ENCODE assay signal across 11 mouse cellular contexts in genomic region chr3:116113443-116114241, GRCm38 (mm10). TPM values are rescaled to one million over a fixed set of nuclear protein-coding genes. Genes with fewer than 3 reads are reported as not detected.
DNase-seq lines count a peak whose midpoint lies in the region; ATAC-seq and TF ChIP-seq lines count a peak whose summit lies in the region.
"Had no signal": no experiment of that assay in that cellular context is flagged by ENCODE, and none has a peak within 500 bp of the region (broad histone marks: within the 10 kb centered on the region; RNA-seq: fewer than 3 reads in every experiment).

No protein-coding gene starts in this region.

- peaks cover 18% of the 10 kb centered on the region for H3K4me1 ChIP-seq in heart, embryonic 13.5 days
- H3K4me1 ChIP-seq in heart, embryonic 12.5 days (replicated peaks): peaks cover 13% of the 10 kb centered on the region
- peaks cover 17% of the 10 kb centered on the region for H3K4me1 ChIP-seq in forebrain, embryonic 16.5 days (replicated peaks; ENCODE audit: control insufficient read depth, insufficient read depth, low read length)
- peaks cover 18% of the 10 kb centered on the region for H3K4me1 ChIP-seq in midbrain, embryonic 11.5 days (ENCODE audit: control insufficient read depth, insufficient read depth, low read length)
- peaks cover 9% of the 10 kb centered on the region; the same call in 1 of the 2 replicates for H3K4me1 ChIP-seq in liver, postnatal 0 days (ENCODE audit: insufficient read depth)

- no peak for ATAC-seq in heart, embryonic 13.5 days (ENCODE audit: extremely low read depth, insufficient number of reproducible peaks, low FRiP score, low TSS enrichment)
- no peak for ATAC-seq in heart, embryonic 12.5 days (ENCODE audit: insufficient number of reproducible peaks, low FRiP score)
- peak; percentile 64 for ATAC-seq in forebrain, embryonic 16.5 days
- ATAC-seq in midbrain, embryonic 11.5 days (ENCODE audit: low FRiP score): peak; percentile 64
- no peak for ATAC-seq in liver, postnatal 0 days

- peak; percentile 46 for DNase-seq in adipocyte (ENCODE audit: low spot score)
- peak; percentile 89 for DNase-seq in midbrain, embryonic 11.5 days (ENCODE audit: low spot score, missing footprints)
- DNase-seq in liver, postnatal 0 days: no peak
- no peak for DNase-seq in urinary bladder, postnatal 14 days (ENCODE audit: low spot score)
- no peak for DNase-seq in thymus, postnatal 10 days (ENCODE audit: low spot score in 2 of 2)
- DNase-seq: adrenal gland, postnatal 25 days; liver; thymus, postnatal 4 days had no signal

- H3K4me2 ChIP-seq in heart, embryonic 13.5 days: peak overlapping the region; percentile 49
- no peak overlapping the region; the same call in 1 of the 2 replicates for H3K4me2 ChIP-seq in heart, embryonic 12.5 days
- peak overlapping the region; percentile 23 for H3K4me2 ChIP-seq in forebrain, embryonic 16.5 days (ENCODE audit: low read length)
- H3K4me2 ChIP-seq in midbrain, embryonic 11.5 days: peak overlapping the region; percentile 10; the same call in 1 of the 2 replicates
- no peak overlapping the region for H3K4me2 ChIP-seq in liver, postnatal 0 days (ENCODE audit: low read depth, low read length)

- H3K9me3 ChIP-seq in heart, embryonic 13.5 days: no peaks in the 10 kb centered on the region
- no peaks in the 10 kb centered on the region for H3K9me3 ChIP-seq in heart, embryonic 12.5 days (replicated peaks)
- no peaks in the 10 kb centered on the region for H3K9me3 ChIP-seq in forebrain, embryonic 16.5 days (ENCODE audit: control insufficient read depth, low read length)
- H3K9me3 ChIP-seq in midbrain, embryonic 11.5 days (ENCODE audit: control insufficient read depth, low read length): no peaks in the 10 kb centered on the region
- H3K9me3 ChIP-seq in liver, postnatal 0 days (ENCODE audit: low read length): no peaks in the 10 kb centered on the region

- no peak overlapping the region for H3K4me3 ChIP-seq in heart, embryonic 13.5 days
- H3K4me3 ChIP-seq in heart, embryonic 12.5 days: no peak overlapping the region
- no peak overlapping the region for H3K4me3 ChIP-seq in forebrain, embryonic 16.5 days (replicated peaks; ENCODE audit: low read length)
- no peak overlapping the region for H3K4me3 ChIP-seq in midbrain, embryonic 11.5 days (ENCODE audit: low read depth, low read length)
- H3K4me3 ChIP-seq in liver, postnatal 0 days (ENCODE audit: low read depth, low read length): no peak overlapping the region

- TF ChIP-seq CTCF in liver, postnatal 0 days (IDR thresholded peaks at IDR 0.05; ENCODE audit: low read depth): no peak

- H3K36me3 ChIP-seq in heart, embryonic 13.5 days: peaks cover 51% of the 10 kb centered on the region
- H3K36me3 ChIP-seq in heart, embryonic 12.5 days: peaks cover 31% of the 10 kb centered on the region
- no peaks in the 10 kb centered on the region for H3K36me3 ChIP-seq in forebrain, embryonic 16.5 days (ENCODE audit: control insufficient read depth, insufficient read depth)
- H3K36me3 ChIP-seq in midbrain, embryonic 11.5 days (ENCODE audit: control insufficient read depth, insufficient read depth, low read length): no peaks in the 10 kb centered on the region; the same call in 1 of the 2 replicates
- peaks cover 12% of the 10 kb centered on the region for H3K36me3 ChIP-seq in liver, postnatal 0 days (replicated peaks; ENCODE audit: insufficient read depth, low read length)

- no peaks in the 10 kb centered on the region for H3K27me3 ChIP-seq in heart, embryonic 13.5 days (replicated peaks)
- H3K27me3 ChIP-seq in heart, embryonic 12.5 days (replicated peaks): no peaks in the 10 kb centered on the region
- no peaks in the 10 kb centered on the region for H3K27me3 ChIP-seq in forebrain, embryonic 16.5 days (replicated peaks; ENCODE audit: control insufficient read depth, insufficient read depth, low read length)
- no peaks in the 10 kb centered on the region for H3K27me3 ChIP-seq in midbrain, embryonic 11.5 days (ENCODE audit: control insufficient read depth, insufficient read depth, low read length)
- H3K27me3 ChIP-seq in liver, postnatal 0 days (ENCODE audit: insufficient read depth, low read length): no peaks in the 10 kb centered on the region

- TF ChIP-seq EP300 in liver, postnatal 0 days (IDR thresholded peaks at IDR 0.05; ENCODE audit: low read depth): no peak

- WGBS in heart, embryonic 13.5 days: 47% methylated on average over 7 of the region's 7 CpGs
- 46% methylated on average over 7 of the region's 7 CpGs for WGBS in heart, embryonic 12.5 days
- WGBS in forebrain, embryonic 16.5 days: under 1% methylated on average over 7 of the region's 7 CpGs
- WGBS in midbrain, embryonic 11.5 days: 22% methylated on average over 7 of the region's 7 CpGs
- 44% methylated on average over 7 of the region's 7 CpGs for WGBS in liver, postnatal 0 days (ENCODE audit: insufficient replicate concordance)

- H3K27ac ChIP-seq in heart, embryonic 13.5 days (replicated peaks): peak overlapping the region; percentile 72
- H3K27ac ChIP-seq in heart, embryonic 12.5 days (ENCODE audit: poor library complexity, severe bottlenecking): no peak overlapping the region
- H3K27ac ChIP-seq in forebrain, embryonic 16.5 days (ENCODE audit: low read length): peak overlapping the region; percentile 69
- H3K27ac ChIP-seq in midbrain, embryonic 11.5 days (ENCODE audit: low read depth, low read length): peak overlapping the region; percentile 80
- H3K27ac ChIP-seq in liver, postnatal 0 days (ENCODE audit: low read depth): no peak overlapping the region

- H3K9ac ChIP-seq in heart, embryonic 13.5 days: no peak overlapping the region
- H3K9ac ChIP-seq in heart, embryonic 12.5 days: no peak overlapping the region
- H3K9ac ChIP-seq in forebrain, embryonic 16.5 days (replicated peaks; ENCODE audit: low read depth, low read length): no peak overlapping the region
- H3K9ac ChIP-seq in midbrain, embryonic 11.5 days (ENCODE audit: low read length): peak overlapping the region; percentile 24; the same call in 1 of the 2 replicates
- no peak overlapping the region for H3K9ac ChIP-seq in liver, postnatal 0 days (replicated peaks)

RNA-seq across cellular contexts. Expression of gene Vcam1, which starts 15.8 kb away (rescaled TPM):
- polyA plus RNA-seq in heart, embryonic 13.5 days (2015; fragmentation: Nextera tagmentation; extraction: Ambion mirVana): 56.4 and 67.5 TPM in 2 replicates
- polyA plus RNA-seq in heart, embryonic 12.5 days (2016; fragmentation: Nextera tagmentation; extraction: Ambion mirVana): 69.7 and 73.1 TPM in 2 replicates
- polyA plus RNA-seq in forebrain, embryonic 16.5 days (2015; fragmentation: Nextera tagmentation; extraction: Ambion mirVana): 28.4 and 33.1 TPM in 2 replicates
- polyA plus RNA-seq in midbrain, embryonic 11.5 days (2014; fragmentation: Nextera tagmentation; extraction: Ambion mirVana): 54.2 and 62.9 TPM in 2 replicates
- polyA plus RNA-seq in liver, postnatal 0 days (2015; fragmentation: Nextera tagmentation; extraction: Ambion mirVana): 88.6 and 93.4 TPM in 2 replicates

Comparison
In these comparisons a context has a peak if more than half of its experiments do, and no peak if none do; other contexts are left out.
1. H3K27ac ChIP-seq: peak in heart, embryonic 13.5 days (single experiment), forebrain, embryonic 16.5 days (single experiment) and midbrain, embryonic 11.5 days (single experiment); none in heart, embryonic 12.5 days (single experiment) and liver, postnatal 0 days (single experiment).
2. H3K4me2 ChIP-seq: peak in heart, embryonic 13.5 days (single experiment), forebrain, embryonic 16.5 days (single experiment) and midbrain, embryonic 11.5 days (single experiment); none in heart, embryonic 12.5 days (single experiment) and liver, postnatal 0 days (single experiment).
3. ATAC-seq: peak in forebrain, embryonic 16.5 days (single experiment) and midbrain, embryonic 11.5 days (single experiment); none in heart, embryonic 13.5 days (single experiment), heart, embryonic 12.5 days (single experiment) and liver, postnatal 0 days (single experiment).
4. DNase-seq: peak in adipocyte (single experiment) and midbrain, embryonic 11.5 days (single experiment); none in liver, postnatal 0 days (single experiment), urinary bladder, postnatal 14 days (single experiment) and thymus, postnatal 10 days (0 of 2).